Mouse (Mus musculus): Measurements from ENCODE around the gene Mknk2. TPM values are rescaled to one million over a fixed set of nuclear protein-coding genes. Genes with fewer than 3 reads are reported as not detected.
A peak's percentile ranks its signal among the peaks of the same experiment; 100 is the strongest.

Mknk2 gene
- polyA plus RNA-seq, 1 experiment from 2014 or later = 46.1 TPM

DNA sequence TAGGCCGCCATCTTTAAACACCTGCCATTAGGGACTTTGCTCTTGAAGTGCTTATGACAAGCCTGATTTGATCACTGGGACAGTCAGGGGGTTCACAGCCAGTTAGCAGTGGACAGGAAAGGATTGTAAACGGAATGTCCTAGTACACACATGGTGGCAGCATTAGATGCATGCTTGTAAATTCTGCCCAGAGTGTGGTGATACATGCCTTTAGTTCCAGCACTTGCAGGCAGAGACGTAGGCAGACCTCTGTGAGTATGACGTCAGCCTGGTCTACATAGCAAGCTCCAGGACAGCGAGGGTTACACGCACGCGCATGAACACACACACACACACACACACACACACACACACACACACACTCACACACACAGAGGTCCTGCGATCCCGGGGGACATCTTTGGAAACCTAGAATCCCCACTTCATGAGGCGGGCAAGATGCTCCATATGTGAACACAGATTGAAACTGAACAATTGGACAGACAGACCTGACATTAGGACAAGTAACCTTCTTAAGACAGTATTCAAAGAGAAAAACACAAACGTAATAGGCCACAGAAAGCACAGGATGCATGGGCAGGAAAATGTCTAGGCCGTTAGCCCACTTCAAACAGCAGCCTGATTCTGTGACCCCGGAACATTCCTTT is 19.6 kb downstream of the Mknk2 start:
- no peaks in the 10 kb centered on the region for H3K9me3 ChIP-seq (ENCODE audit: low read length)
- H3K4me1 ChIP-seq (ENCODE audit: insufficient read depth) = peaks cover 36% of the 10 kb centered on the region
- no peaks in the 10 kb centered on the region for H3K27me3 ChIP-seq (ENCODE audit: insufficient read depth, low read length)
- H3K4me3 ChIP-seq (ENCODE audit: low read depth, low read length) = no peak overlapping the region
- WGBS (ENCODE audit: insufficient replicate concordance) = 72% methylated on average over 14 of the region's 14 CpGs
- TF ChIP-seq CTCF (IDR thresholded peaks at IDR 0.05; ENCODE audit: low read depth) (no peak), EP300 (IDR thresholded peaks at IDR 0.05; ENCODE audit: low read depth) (no peak)
- H3K4me2 ChIP-seq (ENCODE audit: low read depth, low read length) = peak overlapping the region; percentile 65
- 0 out of 2 replicates have a peak overlapping the region, but pooled peaks have one; percentile 1 for H3K9ac ChIP-seq (replicated peaks)
- H3K36me3 ChIP-seq (replicated peaks; ENCODE audit: insufficient read depth, low read length) = no peaks in the 10 kb centered on the region
- H3K27ac ChIP-seq (ENCODE audit: low read depth) = 0 out of 2 replicates have a peak overlapping the region, but pooled peaks have one; percentile 22
- DNase-seq (no peak), ATAC-seq (no peak)

DNA sequence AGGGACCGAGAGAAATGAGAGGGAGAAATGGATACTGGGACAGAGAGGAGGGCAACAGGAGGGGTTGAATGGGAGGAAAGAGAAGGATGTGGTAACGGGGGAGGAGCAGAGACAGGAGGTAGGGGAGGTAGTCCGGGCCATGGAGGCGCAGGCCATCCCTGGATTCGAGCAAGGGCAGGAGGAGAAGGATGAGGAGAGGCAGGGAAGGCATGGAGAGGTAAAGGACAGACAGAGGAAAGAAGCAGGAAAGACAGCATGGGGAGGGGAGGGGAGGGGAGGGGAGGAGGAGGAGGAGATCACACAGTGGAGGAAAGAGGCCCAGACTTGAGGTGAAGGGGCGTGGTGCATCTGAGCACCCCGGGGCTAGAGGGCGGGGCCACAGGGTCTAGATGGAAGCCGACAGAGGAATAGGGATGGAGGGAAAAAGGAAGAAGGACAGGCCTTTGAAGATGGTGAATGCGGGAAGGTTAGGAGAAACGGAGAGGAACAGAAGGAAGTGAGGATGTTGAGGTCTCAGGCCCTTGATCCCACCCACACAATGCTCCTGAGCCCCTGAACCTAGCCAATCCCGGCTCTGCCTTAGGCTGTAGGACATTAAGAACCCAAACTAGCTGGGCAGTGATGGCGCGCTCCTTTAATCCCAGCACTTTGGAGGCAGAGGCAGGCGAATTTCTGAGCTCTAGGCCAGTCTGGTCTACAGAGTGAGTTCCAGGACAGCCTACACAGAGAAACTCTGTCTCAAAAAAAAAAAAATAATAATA is 20.9 kb downstream of the Mknk2 start, which contains the start of gene Btbd2:
Btbd2 (minus strand) TSS at position 209 of the 761 bp plus-strand sequence.
- H3K9ac ChIP-seq (replicated peaks) = peak within 1 kb of the TSS; percentile 93
- no peaks in the 10 kb centered on the region for H3K36me3 ChIP-seq (replicated peaks; ENCODE audit: insufficient read depth, low read length)
- H3K9me3 ChIP-seq (ENCODE audit: low read length) = no peaks in the 10 kb centered on the region
- ATAC-seq = peak; percentile 7
- no peak for TF ChIP-seq EP300 (IDR thresholded peaks at IDR 0.05; ENCODE audit: low read depth)
- no peak for TF ChIP-seq CTCF (IDR thresholded peaks at IDR 0.05; ENCODE audit: low read depth)
- H3K27me3 ChIP-seq (ENCODE audit: insufficient read depth, low read length) = no peaks in the 10 kb centered on the region
- WGBS (ENCODE audit: insufficient replicate concordance) = 34% methylated on average over 15 of the region's 15 CpGs
- DNase-seq = peak; percentile 63
- H3K4me3 ChIP-seq (ENCODE audit: low read depth, low read length) = peak within 1 kb of the TSS; percentile 91
- peaks cover 31% of the 10 kb centered on the region for H3K4me1 ChIP-seq (ENCODE audit: insufficient read depth)
- peak within 1 kb of the TSS; percentile 97 for H3K4me2 ChIP-seq (ENCODE audit: low read depth, low read length)
- peak within 1 kb of the TSS; percentile 82 for H3K27ac ChIP-seq (ENCODE audit: low read depth)

DNA sequence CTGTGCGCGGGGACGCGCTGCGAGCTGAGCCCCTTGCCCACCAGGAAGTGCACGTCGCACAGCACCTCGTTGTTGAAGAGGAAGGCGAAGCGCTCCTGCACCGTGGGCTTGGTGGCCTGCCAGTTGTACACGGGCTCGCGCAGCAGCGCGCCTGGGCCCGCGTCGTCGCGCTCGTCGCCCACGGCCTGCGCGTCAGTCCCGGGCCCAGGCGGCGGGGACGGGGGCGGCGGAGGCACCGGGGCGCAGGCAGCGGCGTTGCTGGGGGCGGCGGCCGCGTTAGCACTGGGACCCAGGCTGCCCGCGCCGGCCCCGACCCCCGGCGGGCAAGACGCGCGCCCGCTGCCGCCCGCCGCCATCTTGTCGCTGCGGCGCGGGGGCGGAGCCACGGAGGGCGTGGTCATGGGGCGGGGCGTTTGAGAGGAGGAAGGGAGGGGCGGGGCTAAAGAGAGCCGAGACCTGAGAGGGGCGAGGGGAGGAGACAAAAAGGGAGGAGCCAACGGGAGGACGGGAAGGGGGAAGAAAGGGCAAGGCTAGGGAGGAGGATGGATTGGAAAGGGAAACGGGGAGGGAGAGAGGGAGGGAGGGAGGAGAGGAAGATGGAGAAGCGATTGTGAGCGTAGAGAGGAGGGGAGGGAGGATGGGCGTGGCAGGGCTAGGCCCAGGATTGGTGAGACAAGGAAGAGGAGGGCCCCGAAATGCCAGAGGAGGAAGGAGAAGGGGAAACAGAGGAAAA is 21.6 kb downstream of the Mknk2 start:
- Histone ChIP-seq H3K27ac (ENCODE audit: low read depth) (peak overlapping the region; percentile 82), H3K4me2 (ENCODE audit: low read depth, low read length) (peak overlapping the region; percentile 97), H3K36me3 (replicated peaks; ENCODE audit: insufficient read depth, low read length) (no peaks in the 10 kb centered on the region), H3K9me3 (ENCODE audit: low read length) (no peaks in the 10 kb centered on the region), H3K27me3 (ENCODE audit: insufficient read depth, low read length) (no peaks in the 10 kb centered on the region), H3K4me3 (ENCODE audit: low read depth, low read length) (peak overlapping the region; percentile 91), H3K4me1 (ENCODE audit: insufficient read depth) (peaks cover 31% of the 10 kb centered on the region), H3K9ac (replicated peaks) (peak overlapping the region; percentile 93)
- WGBS (ENCODE audit: insufficient replicate concordance) = 1% methylated on average over 52 of the region's 72 CpGs
- ATAC-seq (peak; percentile 84), DNase-seq (peak; percentile 99)
- TF ChIP-seq CTCF (IDR thresholded peaks at IDR 0.05; ENCODE audit: low read depth) = no peak
- no peak for TF ChIP-seq EP300 (IDR thresholded peaks at IDR 0.05; ENCODE audit: low read depth)

DNA sequence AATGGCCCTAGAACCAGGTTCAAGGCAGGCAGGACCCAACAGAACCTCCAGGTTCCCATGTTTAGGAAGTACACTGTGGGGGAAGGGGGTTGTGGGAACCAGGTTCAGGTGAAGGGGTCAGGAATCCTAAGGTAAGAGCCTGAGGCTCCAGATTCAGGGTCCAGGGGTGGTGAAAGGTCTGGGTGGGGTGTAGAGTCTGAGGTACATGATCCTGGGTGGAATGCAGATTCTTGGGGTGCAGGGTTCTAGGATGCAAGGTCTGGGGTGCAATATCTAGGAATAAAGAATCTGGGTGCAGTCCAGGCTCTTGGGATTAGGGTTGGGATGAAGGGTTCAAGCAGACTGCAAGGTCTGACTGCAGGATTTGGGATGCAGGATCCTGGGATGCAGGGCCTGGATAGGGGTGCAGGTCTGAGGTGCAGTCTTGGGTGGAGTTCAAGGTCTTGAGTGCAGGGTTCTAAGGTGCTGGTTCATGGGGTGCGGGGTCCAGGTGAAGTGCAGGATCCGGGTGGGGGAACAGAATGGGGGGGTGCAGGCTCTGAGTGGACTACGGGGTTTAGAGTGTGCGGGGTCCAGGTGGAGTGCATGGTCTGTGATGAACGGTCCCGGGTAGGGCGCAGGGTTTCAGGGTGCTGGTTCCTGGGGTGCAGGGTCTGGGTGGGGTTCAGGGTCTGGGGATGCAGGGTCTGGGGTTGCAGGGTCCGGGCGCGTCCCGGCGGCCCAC is 22.3 kb downstream of the Mknk2 start:
- peak overlapping the region; percentile 93 for H3K9ac ChIP-seq (replicated peaks)
- peaks cover 31% of the 10 kb centered on the region for H3K4me1 ChIP-seq (ENCODE audit: insufficient read depth)
- peak overlapping the region; percentile 91 for H3K4me3 ChIP-seq (ENCODE audit: low read depth, low read length)
- no peak for TF ChIP-seq EP300 (IDR thresholded peaks at IDR 0.05; ENCODE audit: low read depth)
- no peak for TF ChIP-seq CTCF (IDR thresholded peaks at IDR 0.05; ENCODE audit: low read depth)
- no peak for DNase-seq
- no peaks in the 10 kb centered on the region for H3K36me3 ChIP-seq (replicated peaks; ENCODE audit: insufficient read depth, low read length)
- peak overlapping the region; percentile 80 for H3K27ac ChIP-seq (ENCODE audit: low read depth)
- ATAC-seq = 0 out of 2 replicates have a peak, but pooled peaks have one; percentile 2
- peak overlapping the region; percentile 97 for H3K4me2 ChIP-seq (ENCODE audit: low read depth, low read length)
- 6% methylated on average over 12 of the region's 12 CpGs for WGBS (ENCODE audit: insufficient replicate concordance)
- no peaks in the 10 kb centered on the region for H3K27me3 ChIP-seq (ENCODE audit: insufficient read depth, low read length)
- no peaks in the 10 kb centered on the region for H3K9me3 ChIP-seq (ENCODE audit: low read length)

DNA sequence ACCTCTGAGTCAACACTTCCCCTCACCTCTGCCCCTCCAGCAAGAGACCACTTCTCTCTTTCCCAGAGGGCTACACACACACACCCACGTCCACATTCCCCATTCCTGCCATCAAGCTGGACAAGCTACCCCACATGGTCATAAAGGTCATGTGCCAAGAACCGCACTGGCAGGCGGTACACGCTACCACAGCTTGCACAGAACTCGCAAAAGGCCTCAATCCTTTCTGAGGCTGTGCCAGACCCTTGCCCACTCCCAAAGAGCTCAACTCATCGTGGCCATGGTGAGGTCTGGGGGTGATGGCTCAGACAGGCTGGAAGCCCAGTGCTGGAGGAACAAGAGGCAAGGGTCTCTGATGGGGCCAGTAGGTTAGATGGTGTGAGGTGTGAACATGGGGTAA is 23.0 kb downstream of the Mknk2 start:
- Histone ChIP-seq H3K27me3 (ENCODE audit: insufficient read depth, low read length) (no peaks in the 10 kb centered on the region), H3K36me3 (replicated peaks; ENCODE audit: insufficient read depth, low read length) (no peaks in the 10 kb centered on the region), H3K9me3 (ENCODE audit: low read length) (no peaks in the 10 kb centered on the region), H3K9ac (replicated peaks) (no peak overlapping the region), H3K4me2 (ENCODE audit: low read depth, low read length) (no peak overlapping the region), H3K4me1 (ENCODE audit: insufficient read depth) (peaks cover 31% of the 10 kb centered on the region), H3K27ac (ENCODE audit: low read depth) (no peak overlapping the region), H3K4me3 (ENCODE audit: low read depth, low read length) (no peak overlapping the region)
- DNase-seq (no peak), ATAC-seq (no peak)
- no peak for TF ChIP-seq EP300 (IDR thresholded peaks at IDR 0.05; ENCODE audit: low read depth)
- TF ChIP-seq CTCF (IDR thresholded peaks at IDR 0.05; ENCODE audit: low read depth) = no peak
- WGBS (ENCODE audit: insufficient replicate concordance) = 89% methylated on average over 6 of the region's 6 CpGs

Measured in liver, postnatal 0 days (tissue).